Mouse (Mus musculus): ENCODE data around the gene Clca3a1.
A peak's percentile ranks its signal among the peaks of the same experiment; 100 is the strongest.
"Not testable (repeated sequence)": the region's sequence is repeated elsewhere in the genome, so short reads cannot be mapped to it uniquely, and the experiment has no call there.

The Clca3a1 gene

GRCm38 (mm10) chr3:144760592-144761309 is at the start of gene Clca3a1:
Gene Clca3a1 (minus strand): TSS chr3:144760977.
- DNase-seq (ENCODE audit: extremely low read depth, low read depth) = peak; percentile 91

- DNase-seq (ENCODE audit: extremely low read depth, low read depth) = not testable (repeated sequence)
These were observed 47.6 kb upstream of the Clca3a1 start for GRCm38 (mm10) chr3:144808153-144808925.

GRCm38 (mm10) chr3:144806626-144807025 is 45.8 kb upstream of the Clca3a1 start:
- not testable (repeated sequence) for DNase-seq (ENCODE audit: extremely low read depth, low read depth)

GRCm38 (mm10) chr3:144801861-144802260 is 41.1 kb upstream of the Clca3a1 start:
- no peak for DNase-seq (ENCODE audit: extremely low read depth, low read depth)

GRCm38 (mm10) chr3:144785181-144786148 is 24.7 kb upstream of the Clca3a1 start:
- DNase-seq (ENCODE audit: extremely low read depth, low read depth) = peak; percentile 62

GRCm38 (mm10) chr3:144765161-144765560 is 4.4 kb upstream of the Clca3a1 start:
- DNase-seq (ENCODE audit: extremely low read depth, low read depth) = no peak

GRCm38 (mm10) chr3:144761454-144761853 is 677 bp upstream of the Clca3a1 start:
- peak; percentile 34 for DNase-seq (ENCODE audit: extremely low read depth, low read depth)

- DNase-seq (ENCODE audit: extremely low read depth, low read depth) = no peak
These were observed 1.1 kb downstream of the Clca3a1 start for GRCm38 (mm10) chr3:144759719-144760118.

- not testable (repeated sequence) for DNase-seq (ENCODE audit: extremely low read depth, low read depth)
These were observed 4.7 kb downstream of the Clca3a1 start for GRCm38 (mm10) chr3:144756103-144756502.

GRCm38 (mm10) chr3:144753120-144753519 is 7.7 kb downstream of the Clca3a1 start:
- peak; percentile 33 for DNase-seq (ENCODE audit: extremely low read depth, low read depth)

- DNase-seq (ENCODE audit: extremely low read depth, low read depth) = not testable (repeated sequence)
These were observed 11.5 kb downstream of the Clca3a1 start for GRCm38 (mm10) chr3:144749062-144749963.

- not testable (repeated sequence) for DNase-seq (ENCODE audit: extremely low read depth, low read depth)
These were observed 13.1 kb downstream of the Clca3a1 start for GRCm38 (mm10) chr3:144747706-144748105.

- not testable (repeated sequence) for DNase-seq (ENCODE audit: extremely low read depth, low read depth)
These were observed 22.4 kb downstream of the Clca3a1 start for GRCm38 (mm10) chr3:144738396-144738795.

GRCm38 (mm10) chr3:144736831-144737230 is 23.9 kb downstream of the Clca3a1 start:
- DNase-seq (ENCODE audit: extremely low read depth, low read depth) = peak; percentile 39

GRCm38 (mm10) chr3:144723455-144723854 is 37.3 kb downstream of the Clca3a1 start:
- DNase-seq (ENCODE audit: extremely low read depth, low read depth) = peak; percentile 29

GRCm38 (mm10) chr3:144722566-144722965 is 38.2 kb downstream of the Clca3a1 start:
- not testable (repeated sequence) for DNase-seq (ENCODE audit: extremely low read depth, low read depth)

GRCm38 (mm10) chr3:144721860-144722256 is 38.9 kb downstream of the Clca3a1 start:
- peak; percentile 26 for DNase-seq (ENCODE audit: extremely low read depth, low read depth)

- peak; percentile 41 for DNase-seq (ENCODE audit: extremely low read depth, low read depth)
These were observed 39.5 kb downstream of the Clca3a1 start for GRCm38 (mm10) chr3:144721077-144721859.
